Mouse (Mus musculus): ENCODE results near the gene 2010111I01Rik.

- TF ChIP-seq EP300 (IDR thresholded peaks at IDR 0.05; ENCODE audit: low read length) (no peak), POLR2A (IDR thresholded peaks at IDR 0.05; ENCODE audit: low read depth, low read length) (no peak), CTCF (conservative IDR thresholded peaks at IDR 0.05 in 1 of 2, IDR thresholded peaks at IDR 0.05 in 1 of 2; ENCODE audit: low read depth in 2 of 2, low read length in 2 of 2) (no peak), RCOR1 (conservative IDR thresholded peaks at IDR 0.05; ENCODE audit: low read depth, low read length) (no peak), POLR2AphosphoS2 (IDR thresholded peaks at IDR 0.05; ENCODE audit: low read depth, low read length) (no peak)
These were observed 372.7 kb downstream of the 2010111I01Rik start for GRCm38 (mm10) chr13:63337239-63337960.

Measured in CH12.LX (cell line).